Mouse (Mus musculus) frontal cortex, adult (tissue): Measurements from ENCODE around the gene Slc31a2.

Source experiments
- ATAC-seq: cut with Nextera tagmentation; 2 replicates; pipeline ENCODE4 v1.9.2; 2017; ENCODE audit warnings: mild to moderate bottlenecking, moderate library complexity, mixed read lengths; ENCODE audit not compliant: low TSS enrichment

The Slc31a2 gene

GRCm38 (mm10) chr4:62316456-62316855 lies 54.1 kb downstream of the Slc31a2 start:
- no peak for ATAC-seq

GRCm38 (mm10) chr4:62318294-62318693 lies 55.9 kb downstream of the Slc31a2 start:
- ATAC-seq = no peak

GRCm38 (mm10) chr4:62322684-62323083 lies 60.3 kb downstream of the Slc31a2 start:
- no peak for ATAC-seq

- no peak for ATAC-seq
These were observed 63.7 kb downstream of the Slc31a2 start for GRCm38 (mm10) chr4:62326111-62326510.

- no peak for ATAC-seq
These were observed 66.7 kb downstream of the Slc31a2 start for GRCm38 (mm10) chr4:62328941-62329660.

GRCm38 (mm10) chr4:62331977-62332376 lies 69.6 kb downstream of the Slc31a2 start:
- ATAC-seq = no peak

- ATAC-seq = no peak
These were observed 76.2 kb downstream of the Slc31a2 start for GRCm38 (mm10) chr4:62338536-62338935.

- no peak for ATAC-seq
These were observed 81.6 kb downstream of the Slc31a2 start for GRCm38 (mm10) chr4:62344000-62344399.

GRCm38 (mm10) chr4:62345827-62346226 lies 83.5 kb downstream of the Slc31a2 start:
- no peak for ATAC-seq

GRCm38 (mm10) chr4:62347605-62348328 lies 85.4 kb downstream of the Slc31a2 start:
- ATAC-seq = peak; percentile 71
